Mouse (Mus musculus): Measurements from ENCODE around the gene Zfp493.
"Not testable (repeated sequence)": the region's sequence is repeated elsewhere in the genome, so short reads cannot be mapped to it uniquely, and the experiment has no call there.

The Zfp493 gene

DNA sequence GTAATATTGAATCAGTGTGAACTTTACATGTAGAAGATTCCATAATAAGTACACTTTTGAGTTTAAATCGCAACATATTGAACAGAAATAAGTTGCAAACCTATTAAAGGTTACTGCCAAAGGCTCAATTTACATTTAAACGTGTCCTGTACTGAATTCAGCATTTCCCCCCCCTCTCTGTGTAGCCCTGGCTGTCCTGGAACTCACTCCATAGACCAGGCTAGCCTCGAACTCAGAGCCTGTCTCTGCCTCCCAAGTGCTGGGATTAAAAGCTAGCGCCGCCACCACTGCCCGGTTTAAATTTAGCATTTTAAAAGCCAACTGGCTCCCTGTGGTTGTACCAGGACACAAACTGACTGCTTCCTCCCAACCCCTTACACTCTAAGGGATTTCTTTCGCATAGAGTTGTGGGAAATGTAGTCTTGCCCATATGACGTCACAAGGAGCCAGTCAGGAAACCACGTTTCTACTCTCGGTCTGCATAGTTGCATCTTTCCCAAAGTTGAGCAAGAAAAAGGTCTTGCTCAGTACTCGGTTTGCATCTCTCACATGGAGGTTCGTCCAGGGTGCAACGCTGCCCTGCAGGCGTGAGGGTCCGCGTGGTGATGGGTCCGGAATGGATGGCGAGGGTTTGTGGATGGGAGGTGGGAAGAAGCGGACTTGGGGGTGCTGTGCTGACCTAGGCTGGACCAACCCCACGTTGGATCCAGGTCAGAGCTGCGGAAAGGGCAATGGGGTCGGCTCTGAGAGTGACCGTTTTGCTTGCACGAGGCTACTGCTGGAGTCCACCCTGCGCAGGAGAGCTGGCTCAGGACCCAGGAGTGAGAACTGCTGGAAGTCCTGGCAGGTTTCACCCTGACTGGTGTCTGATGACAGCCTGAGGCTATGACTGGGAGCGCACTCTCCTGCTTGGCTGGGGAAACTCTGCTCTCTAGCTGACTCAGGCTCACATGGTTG, at the start of gene Zfp493:
TSS of gene Zfp493 (plus strand) at position 429 of the 957 bp plus-strand sequence.
- DNase-seq (ENCODE audit: low spot score) = peak; percentile 71

DNA sequence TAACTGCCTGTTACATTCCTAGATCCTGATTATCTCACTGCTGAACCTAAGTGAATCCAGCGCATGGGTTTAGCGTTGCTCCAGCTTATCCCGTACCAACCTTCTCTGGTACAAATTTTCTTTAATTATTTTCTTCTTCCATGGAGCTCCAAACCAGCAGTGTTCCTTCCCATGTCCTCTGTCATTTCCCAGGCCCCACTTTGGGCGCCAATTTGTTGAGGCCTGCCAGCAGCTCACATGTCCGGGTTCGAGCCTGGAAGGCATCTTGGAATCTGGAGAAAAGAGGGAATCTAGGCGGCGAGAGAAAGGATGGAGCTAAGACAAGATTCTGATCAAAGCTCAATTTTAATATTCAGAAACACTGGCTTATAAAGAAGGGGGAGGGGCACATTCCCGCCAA, 45.1 kb upstream of the Zfp493 start:
- DNase-seq (ENCODE audit: low spot score) = not testable (repeated sequence)

- DNase-seq (ENCODE audit: low spot score) = no peak
These were observed 36.6 kb upstream of the Zfp493 start for GRCm38 (mm10) chr13:67742941-67743340.

GRCm38 (mm10) chr13:67743896-67744295, 35.6 kb upstream of the Zfp493 start:
- no peak for DNase-seq (ENCODE audit: low spot score)

DNA sequence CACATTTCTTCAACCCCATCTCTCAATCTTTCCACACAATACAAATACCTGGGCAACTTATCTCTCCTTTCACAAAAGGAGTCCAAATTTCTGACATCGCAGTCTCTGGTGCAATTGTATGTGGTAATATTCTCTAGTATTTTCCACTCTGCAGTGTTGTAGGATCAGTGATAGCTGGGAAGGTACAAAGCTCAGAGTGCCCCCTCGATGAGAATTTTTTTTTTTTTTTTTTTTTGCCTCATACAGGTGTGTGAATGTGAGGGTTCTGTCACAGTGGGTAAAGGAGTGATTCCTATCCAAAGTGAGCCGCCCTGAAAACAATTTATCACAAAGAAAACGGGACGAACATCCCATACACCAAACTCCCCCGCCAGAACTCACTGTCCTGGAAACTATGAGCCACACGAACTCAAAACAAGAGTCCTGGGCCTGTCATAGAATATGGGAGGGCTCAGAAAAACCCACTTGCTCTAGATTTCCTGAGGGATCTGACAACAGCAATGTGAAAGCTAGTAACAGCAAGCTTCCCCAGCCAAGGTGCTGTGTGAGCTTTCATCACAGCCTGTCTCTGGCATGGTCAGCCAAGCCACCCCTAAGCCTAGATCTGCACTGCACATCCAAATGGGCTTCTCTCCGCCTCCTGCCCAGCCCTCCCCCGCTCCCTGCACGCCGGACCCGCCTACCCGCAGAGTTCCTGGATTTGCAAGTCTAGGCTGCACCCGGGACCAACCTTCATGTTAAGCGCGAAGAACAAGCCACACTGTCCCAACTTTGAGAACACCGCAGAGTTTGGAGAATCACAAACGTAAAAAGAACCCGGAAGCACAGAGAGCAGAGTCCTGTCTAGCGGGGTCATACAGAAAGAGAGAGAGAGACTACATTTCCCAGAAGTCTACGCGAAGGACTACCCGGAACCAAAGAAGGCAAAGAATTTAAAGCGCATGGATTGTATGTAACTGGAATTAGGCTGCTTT, 24.9 kb upstream of the Zfp493 start, which contains the start of gene Zfp85:
TSS of gene Zfp85 (minus strand) at position 896 of the 974 bp plus-strand sequence.
- DNase-seq (ENCODE audit: low spot score) = peak; percentile 40

DNA sequence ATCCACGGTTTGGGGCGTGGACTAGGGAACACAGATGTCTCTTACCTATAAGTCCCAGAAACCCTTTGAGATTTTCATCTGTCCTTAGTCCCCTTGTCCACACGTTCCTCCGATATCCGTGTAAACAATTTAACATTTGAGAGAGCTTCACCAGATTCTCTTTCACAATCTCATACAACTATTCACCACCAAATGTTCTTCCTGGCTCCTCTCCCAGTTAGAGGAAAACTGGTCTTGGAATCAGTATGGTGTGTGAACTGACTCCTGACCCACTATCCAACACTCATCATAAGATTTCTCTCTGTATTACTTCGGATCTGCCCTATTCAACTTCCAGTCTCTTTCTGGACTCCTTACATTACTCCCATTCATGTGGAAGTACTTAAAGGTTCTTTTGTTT, 23.7 kb upstream of the Zfp493 start:
- DNase-seq (ENCODE audit: low spot score) = no peak

GRCm38 (mm10) chr13:67759966-67760365, 19.5 kb upstream of the Zfp493 start:
- DNase-seq (ENCODE audit: low spot score) = no peak

GRCm38 (mm10) chr13:67763031-67763768, 16.3 kb upstream of the Zfp493 start:
- DNase-seq (ENCODE audit: low spot score) = no peak

GRCm38 (mm10) chr13:67791921-67792455, 12.5 kb downstream of the Zfp493 start:
- DNase-seq (ENCODE audit: low spot score) = no peak

DNA sequence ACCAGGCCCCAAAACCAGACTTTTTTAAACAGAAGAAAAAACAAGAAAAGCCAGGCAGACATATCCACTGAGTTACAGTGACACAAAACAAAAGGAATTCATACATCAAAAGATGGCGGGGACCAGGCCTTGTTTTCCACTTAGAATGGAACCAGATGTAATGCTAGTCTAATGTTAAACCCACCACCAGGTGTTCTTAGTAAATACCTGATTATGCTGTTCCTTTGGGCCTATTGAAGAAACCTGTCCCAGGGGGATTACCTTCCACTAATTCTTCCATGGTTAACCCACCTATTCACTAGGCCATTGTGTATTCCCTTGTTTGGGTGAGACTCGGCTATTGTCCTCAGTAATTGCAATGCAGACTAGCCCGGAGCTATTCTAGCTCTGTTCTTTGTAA, 19.1 kb downstream of the Zfp493 start:
- no peak for DNase-seq (ENCODE audit: low spot score)

GRCm38 (mm10) chr13:67799151-67799550, 19.7 kb downstream of the Zfp493 start:
- DNase-seq (ENCODE audit: low spot score) = not testable (repeated sequence)

DNA sequence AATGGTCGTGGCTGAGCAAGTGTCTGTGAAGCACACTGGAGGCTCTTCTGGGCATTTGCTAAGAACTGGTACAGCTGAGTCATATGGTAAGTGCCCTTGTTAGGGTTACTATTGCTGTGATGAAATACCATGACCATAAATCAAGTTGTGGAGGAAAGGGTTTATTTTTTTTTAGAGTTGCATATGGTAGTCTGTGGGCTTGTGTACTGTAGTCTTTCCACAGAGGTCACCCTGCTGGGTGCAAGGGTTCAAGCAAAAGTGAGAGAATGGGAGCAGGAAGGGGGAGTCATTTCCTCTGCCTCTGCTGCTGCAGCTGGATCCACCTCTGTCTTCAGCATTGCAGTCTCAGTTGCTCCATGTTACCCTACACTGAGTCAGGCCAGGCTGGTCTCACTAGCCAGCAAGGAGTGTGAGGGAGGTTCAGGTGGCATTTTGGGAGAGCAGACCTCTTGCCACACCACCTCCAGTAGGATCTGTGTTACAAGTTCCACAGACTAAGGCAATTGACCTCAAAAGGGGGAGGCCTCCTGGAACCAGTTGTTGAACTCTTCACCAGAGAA, 32.2 kb downstream of the Zfp493 start:
- no peak for DNase-seq (ENCODE audit: low spot score)

GRCm38 (mm10) chr13:67812961-67813709, 33.6 kb downstream of the Zfp493 start:
- no peak for DNase-seq (ENCODE audit: low spot score)

DNA sequence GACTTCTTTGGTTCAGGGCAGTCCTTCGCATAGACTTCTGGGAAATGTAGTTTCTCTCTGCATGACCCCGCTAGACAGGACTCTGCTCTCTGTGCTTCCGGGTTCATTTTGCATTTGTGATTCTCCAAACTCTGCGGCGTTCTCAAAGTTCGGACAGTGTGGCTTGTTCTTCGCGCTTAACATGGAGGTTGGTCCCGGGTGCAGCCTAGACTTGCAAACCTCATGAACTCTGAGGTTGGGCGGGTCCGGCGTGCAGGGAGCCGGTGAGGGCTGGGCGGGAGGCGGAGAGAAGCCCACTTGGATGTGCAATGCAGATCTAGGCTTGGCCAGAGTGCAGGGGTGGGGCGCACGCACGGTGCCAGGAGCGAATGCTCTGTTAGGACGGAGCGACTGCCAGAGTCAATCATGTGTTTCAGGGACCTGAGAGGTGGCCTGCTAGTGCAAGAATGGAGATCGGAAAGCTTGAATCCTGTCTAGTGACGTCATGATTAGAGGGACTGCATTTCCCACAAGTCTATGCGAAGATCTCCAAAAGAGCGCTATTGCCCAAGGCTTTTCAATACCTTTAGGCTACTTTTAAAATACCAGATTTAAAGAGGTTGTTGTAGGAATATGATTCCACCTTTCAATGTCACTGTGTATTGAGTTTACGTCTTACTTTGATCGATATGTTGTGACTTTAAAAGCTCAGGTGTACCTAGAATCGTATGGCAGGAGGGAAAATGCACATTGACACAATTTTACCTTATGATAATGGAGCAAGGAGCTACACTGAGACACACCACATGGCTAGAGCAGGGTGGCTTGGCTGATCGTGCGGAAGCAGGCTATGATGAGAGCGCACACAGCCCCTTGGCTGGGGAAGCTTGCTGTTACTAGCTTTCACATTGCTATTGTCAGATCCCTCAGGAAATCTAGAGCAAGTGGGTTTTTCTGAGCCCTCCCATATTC, 34.5 kb downstream of the Zfp493 start, which contains the start of gene Zfp273:
TSS of gene Zfp273 (plus strand) at position 31 of the 951 bp plus-strand sequence.
- peak; percentile 85 for DNase-seq (ENCODE audit: low spot score)

GRCm38 (mm10) chr13:67818636-67819035, 39.1 kb downstream of the Zfp493 start:
- DNase-seq (ENCODE audit: low spot score) = no peak

DNA sequence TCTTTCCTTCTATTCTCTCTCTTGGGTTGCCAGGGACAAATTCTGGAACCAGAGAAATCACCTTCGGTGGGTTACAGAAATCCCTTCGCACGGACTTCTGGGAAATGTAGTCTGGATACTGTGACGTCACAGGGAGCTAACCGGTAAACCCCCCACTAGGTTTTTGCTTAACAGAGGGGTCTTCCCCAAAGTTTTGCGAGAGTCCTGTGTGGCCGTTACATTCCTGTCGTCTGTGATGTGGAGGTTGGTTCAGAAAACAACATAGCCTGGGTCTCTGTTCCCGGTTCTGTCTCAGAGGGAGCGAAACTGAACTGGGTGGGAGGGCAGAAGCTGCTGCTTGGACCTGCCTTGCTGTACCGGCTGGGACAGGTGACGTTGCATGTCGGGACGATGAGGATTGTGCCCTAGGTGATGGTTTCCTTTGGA, 51.4 kb downstream of the Zfp493 start, which contains the start of gene Gm10037:
TSS of gene Gm10037 (plus strand) at position 196 of the 426 bp plus-strand sequence.
- peak; percentile 55 for DNase-seq (ENCODE audit: low spot score)

DNA sequence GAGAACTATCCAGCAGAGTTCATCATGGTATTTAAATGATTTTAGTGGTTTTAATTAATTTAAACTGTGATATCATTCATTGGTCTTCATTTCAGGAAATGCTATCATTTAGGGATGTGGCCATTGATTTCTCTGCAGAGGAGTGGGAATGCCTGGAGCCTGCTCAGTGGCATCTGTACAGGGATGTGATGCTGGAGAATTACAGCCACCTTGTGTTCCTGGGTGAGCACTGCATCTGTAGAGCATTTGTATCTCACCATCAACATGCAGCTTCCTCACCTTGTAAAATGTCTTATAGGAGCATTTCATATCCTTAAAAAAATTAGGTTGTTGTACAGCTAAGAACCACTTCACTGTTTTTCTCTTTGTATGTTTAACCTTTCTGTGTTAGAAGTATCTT, 53.6 kb downstream of the Zfp493 start:
- DNase-seq (ENCODE audit: low spot score) = not testable (repeated sequence)
